Mouse (Mus musculus) spleen, adult 18-20 months (tissue): Measurements from ENCODE around the gene Cuta.
A peak's percentile ranks its signal among the peaks of the same experiment; 100 is the strongest.

Experiments
- DNase-seq, 2 experiments: peaks; one replicate each; pipeline ENCODE4 v3.0.0; 2022; ENCODE audit warnings: mixed read lengths in 2 of 2

The Cuta gene

DNA sequence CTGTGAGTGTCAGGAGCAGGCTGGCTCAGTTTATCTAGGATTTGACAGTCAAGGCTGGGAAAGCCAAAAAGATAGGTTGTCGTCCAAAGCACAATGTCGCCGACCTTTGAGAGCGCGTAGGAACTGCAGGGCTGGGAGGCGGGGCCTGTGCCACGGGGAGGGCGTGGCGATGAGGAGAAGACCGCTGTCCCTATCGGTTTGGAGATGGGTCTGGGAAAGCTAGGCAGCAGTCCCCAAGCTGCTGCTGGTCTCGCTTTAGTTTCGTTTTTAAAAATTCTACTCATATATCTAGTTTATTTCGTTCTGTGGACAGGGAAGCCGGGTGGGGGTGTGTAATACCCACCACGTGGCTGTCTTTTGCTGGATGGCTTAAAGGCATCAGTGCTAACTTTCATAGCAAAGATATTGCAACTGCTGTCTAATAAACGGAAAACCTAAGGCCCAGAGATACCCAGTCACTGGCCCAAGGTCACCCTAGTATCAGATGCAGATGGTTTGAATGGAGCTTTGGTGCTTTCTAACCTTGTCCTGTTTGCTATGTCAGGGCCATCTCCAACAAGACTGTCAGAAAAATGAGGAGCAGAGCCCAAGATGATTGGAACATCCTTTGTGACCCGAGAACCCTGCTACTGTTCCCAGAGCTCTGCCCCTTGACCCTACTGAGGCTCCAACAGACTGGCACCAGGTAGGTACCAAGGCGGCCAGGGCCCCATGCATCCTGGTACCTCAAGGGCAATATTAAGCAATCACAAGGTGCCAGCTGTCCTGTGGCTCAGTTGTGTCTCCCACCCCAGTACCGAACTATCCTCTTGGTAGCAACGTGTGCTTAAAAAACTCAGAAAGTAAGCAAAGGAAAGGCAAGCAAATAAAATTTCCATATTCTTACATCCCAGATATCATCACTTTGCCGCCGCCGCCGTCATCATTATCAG lies 54.1 kb downstream of the Cuta start:
- peak; percentile 68 to 86 for DNase-seq
